Mouse (Mus musculus): ENCODE measurements around the gene Raver2. TPM values are rescaled to one million over a fixed set of nuclear protein-coding genes. Genes with fewer than 3 reads are reported as not detected.

Gene Raver2
- total RNA-seq, 2 experiments from 2014 or later = 60.7 to 63.7 TPM

Other genes starting within 250 kb of the Raver2 start
- gene Gm10577, start 48.3 kb upstream of the Raver2 start, total RNA-seq (2021) = not detected
- 100 to 1,000 TPM; 105 to 108 TPM for gene Jak1, start 196.3 kb downstream of the Raver2 start, total RNA-seq (2021)